In genomic region chr2:155387052-155387451, GRCm38 (mm10) we compare ENCODE assay signal across 10 mouse cellular contexts. TPM values are rescaled to one million over a fixed set of nuclear protein-coding genes. Genes with fewer than 3 reads are reported as not detected.
DNase-seq lines count a peak whose midpoint lies in the region; ATAC-seq lines count a peak whose summit lies in the region.
"Had no signal": no experiment of that assay in that cellular context is flagged by ENCODE, and none has a peak within 500 bp of the region (broad histone marks: within the 10 kb centered on the region; RNA-seq: fewer than 3 reads in every experiment).

No protein-coding gene starts in this region.

- H3K9me3 ChIP-seq in embryonic facial prominence, embryonic 12.5 days: no peaks in the 10 kb centered on the region
- no peaks in the 10 kb centered on the region for H3K9me3 ChIP-seq in embryonic facial prominence, embryonic 10.5 days
- no peaks in the 10 kb centered on the region for H3K9me3 ChIP-seq in hindbrain, embryonic 10.5 days
- H3K9me3 ChIP-seq in hindbrain, embryonic 16.5 days (ENCODE audit: control insufficient read depth, low read length): no peaks in the 10 kb centered on the region
- no peaks in the 10 kb centered on the region for H3K9me3 ChIP-seq in neural tube, embryonic 13.5 days
- H3K9me3 ChIP-seq in neural tube, embryonic 15.5 days (replicated peaks): no peaks in the 10 kb centered on the region

- H3K9ac ChIP-seq in embryonic facial prominence, embryonic 12.5 days: 0 out of 2 replicates have a peak overlapping the region, but pooled peaks have one; percentile 10
- no peak overlapping the region for H3K9ac ChIP-seq in hindbrain, embryonic 16.5 days (ENCODE audit: low read depth, low read length)
- H3K9ac ChIP-seq in neural tube, embryonic 13.5 days: no peak overlapping the region
- H3K9ac ChIP-seq in neural tube, embryonic 15.5 days (replicated peaks): no peak overlapping the region

- H3K27me3 ChIP-seq in embryonic facial prominence, embryonic 12.5 days: no peaks in the 10 kb centered on the region; the same call in 1 of the 2 replicates
- peaks cover 20% of the 10 kb centered on the region for H3K27me3 ChIP-seq in embryonic facial prominence, embryonic 10.5 days (replicated peaks; ENCODE audit: low read depth, poor library complexity, severe bottlenecking)
- peaks cover 21% of the 10 kb centered on the region; the same call in 1 of the 2 replicates for H3K27me3 ChIP-seq in hindbrain, embryonic 10.5 days (ENCODE audit: insufficient read depth, poor library complexity, severe bottlenecking)
- H3K27me3 ChIP-seq in hindbrain, embryonic 16.5 days (replicated peaks; ENCODE audit: control insufficient read depth, insufficient read depth, low read length): no peaks in the 10 kb centered on the region
- H3K27me3 ChIP-seq in neural tube, embryonic 13.5 days: no peaks in the 10 kb centered on the region
- H3K27me3 ChIP-seq in neural tube, embryonic 15.5 days (replicated peaks): no peaks in the 10 kb centered on the region

- WGBS in embryonic facial prominence, embryonic 12.5 days: 57% methylated on average over 4 of the region's 4 CpGs
- WGBS in embryonic facial prominence, embryonic 10.5 days: 54% methylated on average over 4 of the region's 4 CpGs
- WGBS in hindbrain, embryonic 10.5 days: 61% methylated on average over 4 of the region's 4 CpGs
- WGBS in hindbrain, embryonic 16.5 days: 72% methylated on average over 4 of the region's 4 CpGs
- 63% methylated on average over 4 of the region's 4 CpGs for WGBS in neural tube, embryonic 13.5 days
- WGBS in neural tube, embryonic 15.5 days: 64% methylated on average over 4 of the region's 4 CpGs

- no peak overlapping the region for H3K4me2 ChIP-seq in embryonic facial prominence, embryonic 12.5 days (replicated peaks)
- H3K4me2 ChIP-seq in hindbrain, embryonic 16.5 days (ENCODE audit: low read length): no peak overlapping the region
- no peak overlapping the region for H3K4me2 ChIP-seq in neural tube, embryonic 13.5 days
- H3K4me2 ChIP-seq in neural tube, embryonic 15.5 days: no peak overlapping the region

- peaks cover 28% of the 10 kb centered on the region for H3K36me3 ChIP-seq in embryonic facial prominence, embryonic 12.5 days
- peaks cover 72% of the 10 kb centered on the region for H3K36me3 ChIP-seq in embryonic facial prominence, embryonic 10.5 days (replicated peaks)
- peaks cover 69% of the 10 kb centered on the region for H3K36me3 ChIP-seq in hindbrain, embryonic 10.5 days
- H3K36me3 ChIP-seq in hindbrain, embryonic 16.5 days (ENCODE audit: control insufficient read depth, insufficient read depth, low read length): peaks cover 14% of the 10 kb centered on the region; the same call in 1 of the 2 replicates
- peaks cover 62% of the 10 kb centered on the region for H3K36me3 ChIP-seq in neural tube, embryonic 13.5 days
- peaks cover 56% of the 10 kb centered on the region for H3K36me3 ChIP-seq in neural tube, embryonic 15.5 days

- no peak for ATAC-seq in embryonic facial prominence, embryonic 12.5 days (ENCODE audit: insufficient number of reproducible peaks, insufficient read depth, low FRiP score, low TSS enrichment)
- ATAC-seq in hindbrain, embryonic 16.5 days: no peak
- no peak for ATAC-seq in neural tube, embryonic 13.5 days (ENCODE audit: low read depth)
- ATAC-seq in neural tube, embryonic 15.5 days (ENCODE audit: low FRiP score): no peak

- peaks cover 32% of the 10 kb centered on the region for H3K4me1 ChIP-seq in embryonic facial prominence, embryonic 12.5 days
- H3K4me1 ChIP-seq in embryonic facial prominence, embryonic 10.5 days: peaks cover 34% of the 10 kb centered on the region
- peaks cover 38% of the 10 kb centered on the region for H3K4me1 ChIP-seq in hindbrain, embryonic 10.5 days (replicated peaks)
- H3K4me1 ChIP-seq in hindbrain, embryonic 16.5 days (ENCODE audit: control insufficient read depth, insufficient read depth, low read depth, low read length): peaks cover 37% of the 10 kb centered on the region
- H3K4me1 ChIP-seq in neural tube, embryonic 13.5 days (replicated peaks): peaks cover 50% of the 10 kb centered on the region
- peaks cover 52% of the 10 kb centered on the region for H3K4me1 ChIP-seq in neural tube, embryonic 15.5 days

- DNase-seq in embryonic facial prominence, embryonic 10.5 days (ENCODE audit: low spot score): no peak
- no peak for DNase-seq in hindbrain, embryonic 10.5 days (ENCODE audit: low spot score)
- no peak for DNase-seq in retina, embryonic 14.5 days (ENCODE audit: low spot score)
- DNase-seq: kidney, adult 18-20 months; lung, adult 2 months had no signal

- H3K27ac ChIP-seq in embryonic facial prominence, embryonic 12.5 days: no peak overlapping the region
- no peak overlapping the region for H3K27ac ChIP-seq in embryonic facial prominence, embryonic 10.5 days (replicated peaks)
- H3K27ac ChIP-seq in hindbrain, embryonic 10.5 days: no peak overlapping the region
- H3K27ac ChIP-seq in hindbrain, embryonic 16.5 days (ENCODE audit: low read depth, low read length): no peak overlapping the region
- peak overlapping the region; percentile 49; the same call in 1 of the 2 replicates for H3K27ac ChIP-seq in neural tube, embryonic 13.5 days (replicated peaks)
- H3K27ac ChIP-seq in neural tube, embryonic 15.5 days (replicated peaks): no peak overlapping the region
- H3K27ac ChIP-seq: macrophage had no signal

- H3K4me3 ChIP-seq in embryonic facial prominence, embryonic 12.5 days: no peak overlapping the region
- H3K4me3 ChIP-seq in embryonic facial prominence, embryonic 10.5 days: no peak overlapping the region
- 0 out of 2 replicates have a peak overlapping the region, but pooled peaks have one; percentile 18 for H3K4me3 ChIP-seq in hindbrain, embryonic 10.5 days
- H3K4me3 ChIP-seq in hindbrain, embryonic 16.5 days (ENCODE audit: low read length): no peak overlapping the region
- H3K4me3 ChIP-seq in neural tube, embryonic 13.5 days: no peak overlapping the region
- no peak overlapping the region for H3K4me3 ChIP-seq in neural tube, embryonic 15.5 days (replicated peaks)

RNA-seq across cellular contexts. Expression of gene Trp53inp2, which starts 6.2 kb away (rescaled TPM):
- 31.4 and 31.9 TPM in 2 replicates for polyA plus RNA-seq in embryonic facial prominence, embryonic 12.5 days (2016; fragmentation: Nextera tagmentation; extraction: Ambion mirVana)
- polyA plus RNA-seq in embryonic facial prominence, embryonic 10.5 days (2016; fragmentation: Nextera tagmentation; extraction: Ambion mirVana): 36.9 and 37.9 TPM in 2 replicates
- 56.9 and 104 TPM in 2 replicates for polyA plus RNA-seq in hindbrain, embryonic 10.5 days (2016; fragmentation: Nextera tagmentation; extraction: Ambion mirVana)
- 92.1 and 116 TPM in 2 replicates for polyA plus RNA-seq in hindbrain, embryonic 16.5 days (2015; fragmentation: Nextera tagmentation; extraction: Ambion mirVana)
- polyA plus RNA-seq in neural tube, embryonic 13.5 days (2015; fragmentation: Nextera tagmentation; extraction: Ambion mirVana): 136 and 139 TPM in 2 replicates
- 82.8 and 88.7 TPM in 2 replicates for polyA plus RNA-seq in neural tube, embryonic 15.5 days (2015; fragmentation: Nextera tagmentation; extraction: Ambion mirVana)

RNA-seq across cellular contexts. Expression of gene Pigu, which starts 29.8 kb away (rescaled TPM):
- polyA plus RNA-seq in embryonic facial prominence, embryonic 12.5 days (2016; fragmentation: Nextera tagmentation; extraction: Ambion mirVana): 45.1 and 46.1 TPM in 2 replicates
- 51.5 and 56.7 TPM in 2 replicates for polyA plus RNA-seq in embryonic facial prominence, embryonic 10.5 days (2016; fragmentation: Nextera tagmentation; extraction: Ambion mirVana)
- polyA plus RNA-seq in hindbrain, embryonic 10.5 days (2016; fragmentation: Nextera tagmentation; extraction: Ambion mirVana): 52.4 and 57.1 TPM in 2 replicates
- 64.6 and 67.7 TPM in 2 replicates for polyA plus RNA-seq in hindbrain, embryonic 16.5 days (2015; fragmentation: Nextera tagmentation; extraction: Ambion mirVana)
- polyA plus RNA-seq in neural tube, embryonic 13.5 days (2015; fragmentation: Nextera tagmentation; extraction: Ambion mirVana): 51.3 and 55.5 TPM in 2 replicates
- 57.0 and 57.4 TPM in 2 replicates for polyA plus RNA-seq in neural tube, embryonic 15.5 days (2015; fragmentation: Nextera tagmentation; extraction: Ambion mirVana)
